Mouse (Mus musculus) brain, embryonic 14.5 days (tissue): ENCODE measurements around the gene Uncx.

Source experiments
- CTCF ChIP-seq: fragments of 200-500 bp; IDR thresholded peaks from 2 replicates; pipeline ENCODE4 v1.5.1; 2012; ENCODE audit warnings: inconsistent platforms, mild to moderate bottlenecking, moderate library complexity, borderline replicate concordance; ENCODE audit not compliant: insufficient read depth, insufficient read length; ENCODE audit errors: extremely low read depth
- POLR2A ChIP-seq: fragments of 200-500 bp; IDR thresholded peaks from 2 replicates; pipeline ENCODE4 v1.6.1; 2012; ENCODE audit warnings: mild to moderate bottlenecking, inconsistent platforms, borderline replicate concordance; ENCODE audit not compliant: poor library complexity, insufficient read depth, insufficient read length, severe bottlenecking; ENCODE audit errors: extremely low read depth

- TF ChIP-seq CTCF (no peak), POLR2A (no peak)
These were observed 3.1 kb downstream of the Uncx start for GRCm38 (mm10) chr5:139546336-139546770.
